Mouse (Mus musculus) liver, embryonic 11.5 days (tissue): ENCODE results near the gene Olfr1410. TPM values are rescaled to one million over a fixed set of nuclear protein-coding genes. Genes with fewer than 3 reads are reported as not detected.

ENCODE experiments used
- ATAC-seq: fragments of 200-750 bp; cut with Nextera tagmentation; replicated peaks from 2 replicates; pipeline ENCODE4 v1.8.0; 2017; ENCODE audit warnings: moderate number of reproducible peaks, mild to moderate bottlenecking, moderate TSS enrichment, moderate library complexity; ENCODE audit not compliant: low FRiP score
- DNase-seq: peaks from one replicate; pipeline ENCODE4 v3.0.0-alpha.2; 2017; ENCODE audit warnings: low spot score
- H3K27ac ChIP-seq: fragments of 300-500 bp; sonication (generic); 2 replicates; pipeline ENCODE4 v1.5.1; 2014; ENCODE audit warnings: mild to moderate bottlenecking, low read depth, low read length, control low read depth
- H3K27me3 ChIP-seq: fragments of 300-500 bp; sonication (generic); replicated peaks from 2 replicates; pipeline ENCODE4 v1.6.1; 2014; ENCODE audit warnings: low read length, mixed read lengths; ENCODE audit not compliant: control insufficient read depth, insufficient read depth
- H3K36me3 ChIP-seq: fragments of 300-500 bp; sonication (generic); 2 replicates; pipeline ENCODE4 v1.6.1; 2014; ENCODE audit warnings: mild to moderate bottlenecking, low read length, moderate library complexity, mixed read lengths; ENCODE audit not compliant: control insufficient read depth, insufficient read depth
- H3K4me1 ChIP-seq: fragments of 300-500 bp; sonication (generic); replicated peaks from 2 replicates; pipeline ENCODE4 v1.6.1; 2014; ENCODE audit warnings: low read length, mixed read lengths; ENCODE audit not compliant: control insufficient read depth, insufficient read depth
- H3K4me2 ChIP-seq: fragments of 300-500 bp; sonication (generic); 2 replicates; pipeline ENCODE4 v1.6.1; 2014; ENCODE audit warnings: mild to moderate bottlenecking, control low read depth, moderate library complexity
- H3K4me3 ChIP-seq: fragments of 300-500 bp; sonication (generic); 2 replicates; pipeline ENCODE4 v1.5.1; 2014; ENCODE audit warnings: low read depth, low read length, control low read depth
- H3K9ac ChIP-seq: fragments of 300-500 bp; sonication (generic); 2 replicates; pipeline ENCODE4 v1.6.1; 2014; ENCODE audit warnings: low read depth, low read length, control low read depth
- H3K9me3 ChIP-seq: fragments of 300-500 bp; sonication (generic); 2 replicates; pipeline ENCODE4 v1.6.1; 2016; ENCODE audit warnings: low read length, inconsistent platforms, mixed read lengths; ENCODE audit not compliant: control insufficient read depth
- WGBS: fragments of 180-500 bp; shearing (Covaris S2); extraction: QIAGEN DNeasy Blood & Tissue Kit; methylation state at CpG from one replicate; pipeline ENCODE4 v1.1.7; 2014; 5-methylcytosine and 5-hydroxymethylcytosine counted together
- polyA plus RNA-seq: library from polyadenylated mRNA; unstranded; fragments of >200 nt; fragmentation: Nextera tagmentation; extraction: Ambion mirVana; gene quantifications from 2 replicates; pipeline ENCODE4 v1.2.1, GENCODE M21; 2014

Olfr1410 gene
- polyA plus RNA-seq, result not detected in 2 replicates

GRCm38 (mm10) chr1:92605482-92605881 lies at the start of gene Olfr1410:
Gene Olfr1410 (plus strand): TSS chr1:92605782.
- no peak within 1 kb of the TSS for H3K4me3 ChIP-seq
- no peak within 1 kb of the TSS for H3K9ac ChIP-seq
- DNase-seq (no peak), ATAC-seq (no peak)
- no peaks in the 10 kb centered on the region for H3K9me3 ChIP-seq
- H3K27ac ChIP-seq, result no peak within 1 kb of the TSS
- H3K4me2 ChIP-seq, result no peak within 1 kb of the TSS
- no peaks in the 10 kb centered on the region for H3K27me3 ChIP-seq
- H3K4me1 ChIP-seq, result no peaks in the 10 kb centered on the region
- no peaks in the 10 kb centered on the region for H3K36me3 ChIP-seq
- WGBS, result 75% methylated on average over 1 of the region's 1 CpGs

GRCm38 (mm10) chr1:92571022-92571421 lies 34.6 kb upstream of the Olfr1410 start, which contains the start of gene Olfr1413:
Gene Olfr1413 (plus strand): TSS chr1:92571322.
- Histone ChIP-seq H3K9me3 (no peaks in the 10 kb centered on the region), H3K4me3 (no peak within 1 kb of the TSS), H3K4me1 (no peaks in the 10 kb centered on the region), H3K36me3 (no peaks in the 10 kb centered on the region), H3K4me2 (no peak within 1 kb of the TSS), H3K27me3 (no peaks in the 10 kb centered on the region), H3K9ac (no peak within 1 kb of the TSS), H3K27ac (no peak within 1 kb of the TSS)
- ATAC-seq (no peak), DNase-seq (no peak)
- 72% methylated on average over 3 of the region's 3 CpGs for WGBS

- Histone ChIP-seq H3K4me3 (no peak within 1 kb of the TSS), H3K27ac (no peak within 1 kb of the TSS), H3K9ac (no peak within 1 kb of the TSS), H3K4me2 (no peak within 1 kb of the TSS), H3K27me3 (no peaks in the 10 kb centered on the region), H3K9me3 (no peaks in the 10 kb centered on the region), H3K4me1 (no peaks in the 10 kb centered on the region), H3K36me3 (no peaks in the 10 kb centered on the region)
- DNase-seq, result peak; percentile 17
- 76% methylated on average over 2 of the region's 2 CpGs for WGBS
- ATAC-seq, result no peak
Observed at GRCm38 (mm10) chr1:92585479-92585878, 20.1 kb upstream of the Olfr1410 start, which contains the start of gene Olfr1412. Gene Olfr1412 (plus strand): TSS chr1:92585779.

GRCm38 (mm10) chr1:92594111-92594510 lies 11.5 kb upstream of the Olfr1410 start, which contains the start of gene Olfr1411:
Gene Olfr1411 (plus strand): TSS chr1:92594411.
- Histone ChIP-seq H3K4me1 (no peaks in the 10 kb centered on the region), H3K36me3 (no peaks in the 10 kb centered on the region), H3K27ac (no peak within 1 kb of the TSS), H3K27me3 (no peaks in the 10 kb centered on the region), H3K4me3 (no peak within 1 kb of the TSS), H3K9ac (no peak within 1 kb of the TSS), H3K4me2 (no peak within 1 kb of the TSS), H3K9me3 (no peaks in the 10 kb centered on the region)
- ATAC-seq (no peak), DNase-seq (peak; percentile 11)

- Histone ChIP-seq H3K36me3 (no peaks in the 10 kb centered on the region), H3K9me3 (no peaks in the 10 kb centered on the region), H3K4me2 (no peak overlapping the region), H3K9ac (no peak overlapping the region), H3K27me3 (no peaks in the 10 kb centered on the region), H3K27ac (no peak overlapping the region), H3K4me1 (no peaks in the 10 kb centered on the region), H3K4me3 (no peak overlapping the region)
- peak; percentile 3 for DNase-seq
- WGBS, result 80% methylated on average over 3 of the region's 3 CpGs
- ATAC-seq, result no peak
Observed at GRCm38 (mm10) chr1:92596019-92596418, 9.6 kb upstream of the Olfr1410 start.

- Histone ChIP-seq H3K36me3 (no peaks in the 10 kb centered on the region), H3K9me3 (no peaks in the 10 kb centered on the region), H3K27ac (no peak overlapping the region), H3K27me3 (no peaks in the 10 kb centered on the region), H3K4me3 (no peak overlapping the region), H3K9ac (no peak overlapping the region), H3K4me2 (no peak overlapping the region), H3K4me1 (no peaks in the 10 kb centered on the region)
- WGBS, result 70% methylated on average over 4 of the region's 4 CpGs
- no peak for DNase-seq
- no peak for ATAC-seq
Observed at GRCm38 (mm10) chr1:92607711-92608110, 2.1 kb downstream of the Olfr1410 start.

GRCm38 (mm10) chr1:92611008-92611407 lies 5.4 kb downstream of the Olfr1410 start:
- WGBS, result 3% methylated on average over 5 of the region's 5 CpGs
- Histone ChIP-seq H3K27me3 (no peaks in the 10 kb centered on the region), H3K4me1 (no peaks in the 10 kb centered on the region), H3K9me3 (no peaks in the 10 kb centered on the region), H3K27ac (no peak overlapping the region), H3K4me3 (no peak overlapping the region), H3K4me2 (no peak overlapping the region), H3K36me3 (no peaks in the 10 kb centered on the region), H3K9ac (no peak overlapping the region)
- DNase-seq (peak; percentile 38), ATAC-seq (no peak)

- H3K9ac ChIP-seq, result no peak overlapping the region
- DNase-seq, result no peak
- 49% methylated on average over 4 of the region's 4 CpGs for WGBS
Observed at GRCm38 (mm10) chr1:92613175-92613574, 7.6 kb downstream of the Olfr1410 start.

GRCm38 (mm10) chr1:92614516-92614915 lies 8.9 kb downstream of the Olfr1410 start:
- DNase-seq, result no peak
- WGBS, result 13% methylated on average over 1 of the region's 1 CpGs

More at GRCm38 (mm10) chr1:92613175-92613574, 7.6 kb downstream of the Olfr1410 start:
- Histone ChIP-seq H3K27me3 (no peaks in the 10 kb centered on the region), H3K4me2 (no peak overlapping the region), H3K36me3 (no peaks in the 10 kb centered on the region), H3K27ac (no peak overlapping the region), H3K4me3 (no peak overlapping the region), H3K9me3 (no peaks in the 10 kb centered on the region), H3K4me1 (no peaks in the 10 kb centered on the region)
- ATAC-seq, result no peak

More at GRCm38 (mm10) chr1:92614516-92614915, 8.9 kb downstream of the Olfr1410 start:
- Histone ChIP-seq H3K9me3 (no peaks in the 10 kb centered on the region), H3K4me1 (no peaks in the 10 kb centered on the region), H3K27me3 (no peaks in the 10 kb centered on the region), H3K4me2 (no peak overlapping the region), H3K9ac (no peak overlapping the region), H3K4me3 (no peak overlapping the region), H3K36me3 (no peaks in the 10 kb centered on the region), H3K27ac (no peak overlapping the region)
- ATAC-seq, result no peak
